Mouse (Mus musculus): Measurements from ENCODE around the gene Rab6b.

Rab6b gene

DNA sequence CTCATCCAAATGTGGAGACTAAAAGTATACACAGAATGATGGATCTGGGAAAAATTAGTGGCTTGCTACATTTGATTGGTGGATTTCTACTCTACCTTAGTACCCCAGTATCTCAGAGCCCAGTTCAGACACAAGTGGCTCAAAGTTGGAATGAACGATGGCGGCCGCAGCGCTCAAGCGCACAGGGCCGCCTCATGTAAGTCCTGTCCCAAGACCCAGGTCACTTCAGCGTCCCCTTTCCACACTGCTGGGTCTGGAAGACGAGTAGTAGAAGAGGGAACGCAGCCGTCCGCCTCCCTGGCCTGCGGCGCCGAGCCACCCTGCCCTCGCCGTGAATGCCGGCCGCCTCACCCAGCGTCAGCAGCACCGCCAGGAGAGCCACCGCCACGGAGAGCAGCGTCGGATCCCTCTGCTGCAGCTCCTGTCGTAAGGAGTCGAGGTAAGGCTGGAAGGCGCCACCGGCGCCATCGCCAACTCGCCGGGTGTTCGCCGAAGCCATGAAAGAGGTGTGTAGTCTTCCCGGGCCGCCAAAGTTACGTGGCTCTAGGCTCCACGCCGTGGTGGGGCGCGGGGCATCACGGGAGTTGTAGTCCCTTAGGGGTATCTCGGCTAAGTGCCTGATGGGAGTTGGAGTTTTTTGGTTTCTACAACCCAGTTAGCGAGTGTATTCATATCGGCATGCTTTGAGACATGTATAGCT, 90.1 kb downstream of the Rab6b start, which contains the start of gene Srprb:
Srprb (minus strand) TSS at position 577 of the 700 bp plus-strand sequence.
- peak; percentile 90 for DNase-seq (ENCODE audit: low read depth, low spot score)

DNA sequence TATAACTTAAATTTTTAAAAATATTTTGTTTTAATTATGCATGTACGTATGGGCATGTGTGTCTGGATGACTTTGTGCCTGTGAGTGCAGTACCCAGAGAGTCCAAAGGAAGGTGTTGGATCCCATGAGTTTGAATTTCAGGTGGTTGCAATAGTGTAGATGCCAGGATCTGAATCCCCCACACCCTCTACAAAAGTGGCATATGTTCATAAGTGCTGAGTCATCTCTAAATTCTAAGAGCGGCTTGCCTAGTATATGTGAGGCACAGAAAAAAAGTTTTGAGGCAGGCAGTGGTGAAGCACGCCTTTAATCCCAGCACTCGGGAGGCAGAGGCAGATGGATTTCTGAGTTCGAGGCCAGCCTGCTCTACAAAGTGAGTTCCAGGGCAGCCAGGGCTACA, 94.2 kb downstream of the Rab6b start:
- DNase-seq (ENCODE audit: low read depth, low spot score) = no peak

DNA sequence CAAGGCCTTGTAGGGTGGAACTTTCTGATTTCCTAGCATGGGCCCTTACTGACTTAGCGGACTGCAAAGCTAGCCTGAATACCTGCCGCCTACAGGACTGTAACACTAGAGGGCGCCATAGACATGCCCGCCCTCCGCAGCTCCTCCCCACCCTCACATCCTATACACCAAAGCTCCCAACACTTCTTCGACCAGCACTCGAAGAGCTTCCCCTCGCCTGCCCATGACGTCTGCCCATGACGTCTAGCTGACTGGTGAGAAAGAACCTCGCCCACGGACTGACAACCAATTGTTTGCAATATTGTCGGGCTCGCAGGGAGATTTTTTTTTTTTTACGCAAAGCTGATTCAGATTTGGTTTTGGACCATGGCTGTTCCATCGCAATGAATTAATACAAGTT, 96.3 kb downstream of the Rab6b start:
- DNase-seq (ENCODE audit: low read depth, low spot score) = peak; percentile 91

DNA sequence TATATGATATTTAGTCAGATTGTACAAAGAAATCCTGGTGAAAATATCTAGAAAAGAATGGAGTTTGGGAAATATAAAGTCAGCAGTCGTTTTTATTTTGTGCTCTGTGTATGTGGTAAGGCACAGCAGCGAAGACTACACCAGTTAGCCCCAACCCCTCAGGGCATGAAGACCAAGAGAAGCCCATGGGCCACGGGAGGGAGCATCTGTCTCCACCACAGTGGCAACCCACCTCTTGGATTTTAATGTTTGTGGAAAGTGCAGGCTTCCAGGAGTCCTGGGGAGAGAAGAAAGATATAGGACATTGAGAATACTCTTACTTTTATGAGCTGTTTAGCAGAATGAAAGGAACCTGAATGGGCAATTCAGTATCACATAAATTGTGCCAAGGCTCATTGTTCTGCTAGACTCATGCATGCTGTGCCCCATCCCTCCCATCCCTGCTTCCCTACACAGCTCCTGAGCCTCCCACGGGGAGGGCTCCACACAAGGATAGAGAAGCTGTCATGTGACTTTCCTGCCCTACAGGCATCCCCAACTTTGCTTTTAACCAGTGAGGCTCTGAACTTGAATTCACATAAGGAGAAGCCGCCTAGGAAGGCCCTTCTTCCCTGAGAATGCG, 97.3 kb downstream of the Rab6b start:
- no peak for DNase-seq (ENCODE audit: low read depth, low spot score)

DNA sequence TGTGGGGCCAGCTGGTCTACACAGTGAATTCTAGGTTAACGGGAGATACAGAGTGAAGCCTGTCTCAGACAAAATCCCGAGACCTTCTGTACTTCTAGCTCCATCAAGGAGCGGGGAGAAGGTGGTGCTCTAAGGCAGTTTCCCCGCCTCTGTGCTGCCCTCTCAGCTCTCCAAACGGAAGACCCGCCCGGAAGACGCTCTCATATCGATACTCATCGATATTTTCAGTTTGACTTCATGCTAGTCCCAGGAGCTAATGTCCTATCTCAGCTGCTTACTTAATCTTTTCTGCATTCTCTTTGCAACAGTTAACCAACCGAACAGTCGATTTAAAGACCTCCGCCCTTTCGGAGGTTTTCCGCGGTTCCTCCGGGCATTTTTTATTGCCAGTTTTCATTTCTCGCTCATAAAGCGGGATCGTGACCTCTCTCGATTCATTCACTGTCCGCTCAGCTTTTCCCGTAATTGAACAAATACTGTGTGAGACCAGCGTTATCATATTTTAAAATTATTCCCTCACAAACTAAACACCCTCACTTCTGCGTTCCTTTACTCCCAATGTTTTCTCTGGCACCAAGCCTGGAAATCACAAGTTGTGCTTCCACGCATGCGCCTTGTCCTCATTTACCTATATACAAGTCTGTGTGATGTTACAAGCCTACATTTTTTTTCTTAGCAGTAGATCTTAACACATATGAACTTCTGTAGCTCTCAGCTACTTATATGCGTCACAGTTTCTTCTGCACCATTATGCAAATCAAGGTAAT, 101.2 kb downstream of the Rab6b start:
- no peak for DNase-seq (ENCODE audit: low read depth, low spot score)

DNA sequence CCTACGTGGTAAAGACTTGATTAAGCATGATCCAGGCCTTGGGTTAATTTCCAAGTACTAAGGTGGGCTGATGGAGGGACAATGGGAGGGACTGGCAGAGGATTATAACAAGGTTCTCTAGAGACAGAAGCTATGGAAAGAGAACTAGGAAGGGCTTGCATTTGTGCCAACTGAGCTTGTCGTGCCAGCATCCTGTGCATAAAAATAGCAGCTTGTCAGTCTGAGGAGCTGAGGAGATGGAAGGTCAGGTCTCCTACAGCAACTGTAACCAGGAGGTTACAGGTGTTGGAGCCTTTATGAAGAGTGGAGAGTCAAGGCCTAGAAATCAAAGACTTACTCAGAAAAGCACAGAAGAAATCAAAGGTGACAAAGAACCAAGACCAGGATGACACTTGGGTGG, 102.0 kb downstream of the Rab6b start:
- DNase-seq (ENCODE audit: low read depth, low spot score) = no peak

DNA sequence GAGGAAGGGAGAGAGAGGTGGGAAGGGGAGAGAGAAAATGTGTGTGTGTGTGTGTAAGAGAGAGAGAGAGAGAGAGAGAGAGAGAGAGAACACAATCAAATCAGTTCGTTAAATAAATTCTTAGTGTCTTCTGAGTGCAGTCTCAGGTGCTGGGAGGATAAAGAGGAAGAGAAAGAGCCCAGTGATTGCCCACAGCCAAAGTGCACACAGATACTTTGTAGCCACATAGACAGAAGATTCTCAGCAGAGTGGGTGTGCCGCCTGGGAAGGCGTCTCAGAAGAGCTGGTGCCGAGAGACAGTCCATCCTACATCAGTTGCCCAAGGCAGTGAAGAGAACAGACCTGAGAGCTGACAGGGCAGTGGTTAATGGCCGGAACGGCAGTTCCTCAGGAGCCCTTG, 102.7 kb downstream of the Rab6b start:
- no peak for DNase-seq (ENCODE audit: low read depth, low spot score)

DNA sequence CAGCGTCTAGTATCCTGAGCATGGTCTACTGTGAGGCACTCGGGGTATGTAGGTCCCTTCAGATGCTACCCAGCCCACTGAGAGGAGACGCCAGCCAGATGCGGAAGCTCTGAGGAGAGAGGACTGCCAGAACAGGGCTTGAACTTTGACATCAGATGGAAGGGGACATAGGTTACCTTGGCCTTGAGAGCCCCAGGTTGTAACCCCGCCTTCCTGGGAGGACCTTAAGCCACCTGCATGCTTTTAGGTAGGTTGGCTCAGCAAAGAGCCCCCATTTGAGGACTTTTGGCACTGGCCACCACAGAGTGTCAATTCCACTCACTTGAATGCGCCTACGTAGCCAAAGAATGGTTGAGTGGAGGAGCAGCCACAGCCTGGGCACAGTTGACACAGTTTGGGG, 113.1 kb downstream of the Rab6b start:
- no peak for DNase-seq (ENCODE audit: low read depth, low spot score)

DNA sequence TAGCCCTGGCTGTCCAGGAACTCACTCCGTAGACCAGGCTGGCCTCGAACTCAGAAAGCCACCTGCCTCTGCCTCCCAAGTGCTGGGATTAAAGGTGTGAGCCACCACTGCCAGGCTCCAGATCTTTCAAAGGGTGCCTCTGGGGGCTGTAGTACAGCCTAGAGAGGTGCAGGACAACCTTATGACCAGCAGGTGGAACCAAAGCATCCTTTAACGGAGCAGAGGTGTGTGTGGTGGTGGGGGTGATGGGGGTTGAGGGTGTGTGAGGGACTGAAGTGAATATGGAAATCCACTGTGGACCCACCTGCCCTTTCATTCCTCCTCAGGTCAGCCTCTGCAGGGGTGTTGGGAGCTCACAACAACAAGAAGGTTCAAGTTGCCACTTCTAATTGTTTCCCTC, 113.9 kb downstream of the Rab6b start:
- peak; percentile 71 for DNase-seq (ENCODE audit: low read depth, low spot score)

DNA sequence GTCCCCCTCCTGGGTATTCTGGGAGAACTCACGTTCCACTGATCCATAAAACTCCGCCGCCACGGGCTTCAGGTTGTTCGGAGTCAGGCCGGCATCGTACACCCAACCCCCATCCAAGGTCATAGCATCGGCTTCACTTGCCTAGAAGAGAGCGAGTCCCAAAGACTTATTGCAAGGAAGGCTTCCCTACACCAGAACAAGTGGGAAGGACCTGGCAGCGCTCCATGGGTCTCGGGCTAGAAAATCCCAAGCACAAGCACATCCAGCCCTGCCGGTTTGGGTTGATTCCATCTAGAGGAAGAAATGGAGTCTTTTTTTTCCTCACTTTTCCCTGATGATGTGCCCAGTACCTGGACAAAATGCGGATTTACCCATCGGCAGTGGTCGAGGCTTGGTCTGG, 115.2 kb downstream of the Rab6b start:
- no peak for DNase-seq (ENCODE audit: low read depth, low spot score)

DNA sequence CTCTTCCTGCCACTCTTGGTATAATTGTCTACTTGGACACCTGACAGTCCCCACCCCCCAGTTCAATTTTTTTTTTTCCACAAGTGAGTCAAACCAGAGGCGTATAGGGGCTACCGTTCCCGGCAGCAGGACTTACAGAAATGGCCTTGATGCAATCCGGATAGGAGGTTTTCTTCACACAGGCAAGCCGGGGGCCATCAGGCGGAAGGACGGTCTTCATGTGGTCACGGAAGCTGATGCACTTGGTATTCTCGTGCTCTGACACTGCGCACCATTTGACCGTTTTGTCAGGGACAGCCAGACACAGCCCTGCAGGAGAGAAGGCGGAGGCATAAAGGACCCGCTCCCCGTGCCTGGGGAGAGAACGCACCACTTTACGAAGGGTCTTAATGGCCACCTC, 116.2 kb downstream of the Rab6b start:
- DNase-seq (ENCODE audit: low read depth, low spot score) = no peak

DNA sequence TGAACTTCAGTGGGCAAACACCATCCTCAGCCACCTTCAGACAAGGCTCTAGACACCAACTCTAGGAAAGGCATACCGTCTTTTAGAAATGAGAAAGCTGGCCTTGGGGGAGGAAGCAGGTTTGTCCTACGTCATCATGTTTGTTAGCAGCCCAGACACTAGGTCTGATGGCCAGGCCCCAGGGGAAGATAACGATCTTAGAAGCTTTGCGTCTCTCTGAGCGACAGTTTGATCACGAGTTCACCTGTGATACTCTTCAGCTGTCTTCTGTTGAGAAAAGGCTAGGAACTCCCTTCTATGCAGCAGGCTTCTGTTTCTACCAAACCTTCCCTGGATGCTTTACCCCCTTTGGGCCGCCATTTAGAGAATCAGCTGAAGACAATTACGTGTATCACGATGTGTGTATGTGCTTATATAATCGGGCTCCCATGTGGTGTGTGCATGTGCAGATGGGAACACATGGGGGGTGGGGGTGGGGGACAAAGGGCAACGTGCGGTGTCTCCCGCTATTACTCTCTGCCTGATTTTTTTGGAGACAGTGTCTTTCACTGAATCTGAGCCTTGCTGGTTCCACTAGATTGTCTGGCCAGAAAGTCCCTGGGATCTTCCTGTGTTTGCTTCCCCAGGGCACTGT, 116.9 kb downstream of the Rab6b start:
- DNase-seq (ENCODE audit: low read depth, low spot score) = no peak

DNA sequence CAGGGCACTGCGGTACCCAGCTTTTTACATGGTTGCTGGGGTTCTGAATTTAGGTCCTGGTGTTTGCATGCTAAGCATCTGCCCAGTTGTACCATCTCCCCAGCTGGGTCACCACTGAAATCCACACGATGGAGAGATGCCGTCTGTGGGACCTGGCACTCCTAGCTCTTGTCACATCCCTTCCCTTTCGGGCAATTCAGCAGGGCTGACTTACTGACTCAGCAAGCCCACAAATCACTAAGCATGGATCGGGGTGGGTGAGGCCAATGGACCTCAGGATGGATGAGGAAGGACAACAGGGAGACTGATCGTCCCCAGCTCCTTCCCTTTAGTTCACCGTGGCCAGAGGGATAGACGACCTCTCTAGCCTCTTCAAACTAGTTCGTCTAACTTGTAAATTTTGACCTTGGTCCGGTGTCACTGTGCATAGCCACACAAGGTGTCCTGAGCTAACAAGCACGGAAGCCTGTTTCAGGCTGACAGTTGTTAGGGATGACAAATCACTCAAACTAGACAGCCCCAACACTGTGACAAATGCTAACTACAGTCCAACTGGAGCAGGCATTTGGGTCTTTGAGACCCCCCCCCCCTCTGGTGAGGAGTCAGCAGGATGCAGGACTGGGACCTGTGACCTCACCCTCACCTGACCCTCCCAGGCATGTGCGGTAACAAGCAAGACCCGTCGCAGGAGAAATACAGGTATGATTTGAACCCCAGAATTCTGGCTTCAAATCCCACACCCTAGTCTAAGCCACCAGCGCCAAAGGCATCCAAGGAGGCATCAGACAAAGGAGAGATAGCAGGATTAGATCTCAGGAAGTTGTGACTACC, 117.7 kb downstream of the Rab6b start:
- DNase-seq (ENCODE audit: low read depth, low spot score) = no peak

DNA sequence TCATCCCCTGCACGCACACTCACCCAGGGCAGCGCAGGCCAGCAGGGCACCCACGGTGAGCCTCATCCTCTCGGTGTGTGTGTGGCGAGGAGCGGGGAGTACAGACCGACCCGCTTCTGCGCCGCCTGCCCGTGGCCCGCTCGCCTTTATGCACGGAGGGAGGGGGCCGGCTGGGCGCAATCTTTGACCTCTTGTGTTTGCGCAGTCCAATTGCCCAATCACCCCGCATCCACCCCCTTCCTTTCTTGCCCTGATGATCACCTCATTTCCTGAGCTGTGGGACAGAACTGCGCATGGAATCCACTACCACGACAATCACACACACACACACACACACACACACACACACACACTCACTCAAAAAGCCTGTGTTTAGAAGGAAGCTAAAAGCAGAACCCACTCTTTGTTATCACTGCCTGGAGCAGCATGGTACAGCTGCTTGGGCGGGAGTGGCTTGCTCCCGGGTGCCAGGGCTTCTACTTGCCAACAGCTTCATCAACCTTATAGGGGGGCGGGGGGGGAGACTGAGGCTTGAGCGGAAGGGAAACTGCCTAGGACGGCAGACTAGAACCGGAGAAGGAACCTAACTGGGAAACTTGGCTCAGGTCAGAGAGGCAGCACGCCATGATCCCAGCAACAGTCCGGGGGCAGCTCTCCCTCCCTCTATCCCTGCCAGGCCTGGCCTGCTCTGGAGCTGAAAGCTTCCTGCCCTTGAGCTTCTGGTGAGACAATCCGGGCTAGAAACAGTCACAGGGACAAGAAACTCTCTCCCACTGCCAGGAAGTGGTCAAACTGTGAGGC, 118.8 kb downstream of the Rab6b start, which contains the start of the genes Gm20425 and Trf:
Gm20425 (minus strand) TSS at position 157 of the 801 bp plus-strand sequence.
Trf (minus strand) TSS at position 294 of the 801 bp plus-strand sequence.
- peak; percentile 33 for DNase-seq (ENCODE audit: low read depth, low spot score)

DNA sequence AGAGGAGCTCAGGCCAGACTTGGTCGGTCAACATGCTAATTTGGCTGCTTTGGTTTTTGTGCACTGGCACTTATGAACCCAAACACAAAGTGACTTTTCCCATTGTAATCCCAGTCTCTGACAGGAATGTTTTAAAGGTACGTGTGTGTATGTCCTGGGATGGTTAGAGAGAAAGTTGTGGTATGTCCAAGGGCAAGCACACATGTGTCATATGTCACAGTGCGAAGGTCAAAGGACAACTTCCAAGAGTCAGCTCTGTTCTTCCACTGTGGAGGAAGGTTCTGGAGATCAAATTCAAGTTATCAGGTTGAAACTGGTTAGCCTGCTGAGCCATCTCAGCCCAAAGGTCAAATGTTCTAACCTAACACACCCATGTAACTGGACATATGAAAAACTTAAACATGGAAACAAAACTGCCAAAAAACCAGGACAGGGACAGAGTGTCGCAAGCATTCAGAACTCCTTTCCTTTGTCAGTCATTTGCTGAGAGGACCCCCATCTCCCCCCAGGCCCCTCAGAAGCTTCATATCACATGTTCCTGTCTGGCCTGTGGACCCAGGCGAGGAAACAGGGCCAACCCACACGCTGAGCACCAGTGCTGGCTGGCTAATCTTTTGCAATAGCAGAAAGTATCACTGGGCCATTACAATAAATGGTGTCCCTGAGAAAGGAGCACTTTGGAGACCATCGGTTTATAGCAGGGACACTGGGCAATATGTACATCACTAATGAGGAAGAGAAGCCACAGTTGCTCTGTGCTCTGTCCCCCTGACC, 120.8 kb downstream of the Rab6b start:
- no peak for DNase-seq (ENCODE audit: low read depth, low spot score)

DNA sequence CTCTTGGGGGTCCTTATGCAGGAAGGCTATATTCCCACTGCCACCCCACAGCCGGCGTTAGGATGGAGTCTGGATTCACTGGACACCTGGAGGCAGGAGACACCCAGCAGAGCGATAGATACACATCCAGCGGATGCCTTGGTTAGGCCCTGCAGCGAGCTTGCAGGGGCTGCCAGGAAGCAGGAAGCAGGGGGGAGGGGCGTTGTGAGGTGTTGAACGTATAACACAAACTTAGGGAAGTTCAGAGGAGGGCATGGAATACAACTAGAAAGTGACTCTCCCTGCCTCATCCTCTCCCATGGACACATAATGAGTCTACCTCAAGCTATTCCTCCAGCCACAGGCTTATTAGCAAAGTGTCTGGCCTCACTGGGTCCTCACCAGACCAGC, 121.4 kb downstream of the Rab6b start:
- DNase-seq (ENCODE audit: low read depth, low spot score) = no peak

DNA sequence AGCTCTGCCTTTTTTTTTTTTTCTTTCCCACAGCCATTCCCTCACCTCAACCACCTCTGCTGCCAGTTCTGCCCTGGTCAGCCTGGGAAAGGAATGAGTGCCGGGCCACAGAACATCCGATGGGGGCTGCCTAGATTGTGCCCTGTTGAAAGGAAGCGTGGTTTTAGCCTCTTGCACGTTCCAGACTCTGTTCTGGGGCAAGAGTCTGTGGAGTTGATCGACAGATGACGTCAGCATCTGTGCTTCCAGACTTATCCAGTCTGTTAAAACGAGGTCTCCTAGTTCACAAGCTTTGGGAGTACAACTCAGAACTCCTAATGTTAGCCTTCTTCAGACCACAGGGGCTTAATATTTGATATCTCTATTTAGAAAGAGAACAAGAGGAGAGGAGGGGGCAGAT, 122.5 kb downstream of the Rab6b start:
- no peak for DNase-seq (ENCODE audit: low read depth, low spot score)

DNA sequence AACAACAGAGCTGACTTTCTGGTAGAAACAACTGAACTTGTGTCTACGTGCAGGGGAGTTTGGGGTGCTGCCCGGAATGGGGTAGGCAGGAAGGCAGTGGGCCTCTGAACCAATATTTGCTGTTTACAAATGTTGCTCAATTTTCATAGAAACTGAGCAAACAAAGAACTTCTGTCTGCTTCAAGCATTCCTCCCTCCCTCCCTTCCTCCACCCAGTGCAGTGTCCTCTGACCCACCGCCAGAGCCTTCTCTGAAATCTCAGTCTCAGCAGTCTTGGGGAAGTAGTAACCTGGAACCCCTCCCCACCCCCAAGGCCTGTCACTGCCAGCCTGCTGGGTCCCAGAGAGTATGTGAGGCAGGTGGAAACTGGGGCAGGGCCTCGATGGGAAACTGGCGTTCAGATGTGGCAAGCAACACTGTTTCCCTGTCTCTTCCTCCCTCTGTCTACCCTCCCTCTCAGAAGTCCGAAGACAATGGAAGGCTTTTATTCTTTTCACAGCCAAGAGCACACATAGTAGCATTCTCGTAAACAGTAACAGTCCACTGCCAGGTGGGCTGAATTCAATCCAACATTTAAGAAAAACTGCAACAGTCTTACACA, 123.1 kb downstream of the Rab6b start:
- no peak for DNase-seq (ENCODE audit: low read depth, low spot score)

All from ES-CJ7 (cell line).